Mouse (Mus musculus): ENCODE data around the gene Scd4. TPM values are rescaled to one million over a fixed set of nuclear protein-coding genes. Genes with fewer than 3 reads are reported as not detected.
"Not testable (repeated sequence)": the region's sequence is repeated elsewhere in the genome, so short reads cannot be mapped to it uniquely, and the experiment has no call there.

Scd4 gene
- polyA plus RNA-seq, 1 experiment from 2014 or later = 0.11 TPM

DNA sequence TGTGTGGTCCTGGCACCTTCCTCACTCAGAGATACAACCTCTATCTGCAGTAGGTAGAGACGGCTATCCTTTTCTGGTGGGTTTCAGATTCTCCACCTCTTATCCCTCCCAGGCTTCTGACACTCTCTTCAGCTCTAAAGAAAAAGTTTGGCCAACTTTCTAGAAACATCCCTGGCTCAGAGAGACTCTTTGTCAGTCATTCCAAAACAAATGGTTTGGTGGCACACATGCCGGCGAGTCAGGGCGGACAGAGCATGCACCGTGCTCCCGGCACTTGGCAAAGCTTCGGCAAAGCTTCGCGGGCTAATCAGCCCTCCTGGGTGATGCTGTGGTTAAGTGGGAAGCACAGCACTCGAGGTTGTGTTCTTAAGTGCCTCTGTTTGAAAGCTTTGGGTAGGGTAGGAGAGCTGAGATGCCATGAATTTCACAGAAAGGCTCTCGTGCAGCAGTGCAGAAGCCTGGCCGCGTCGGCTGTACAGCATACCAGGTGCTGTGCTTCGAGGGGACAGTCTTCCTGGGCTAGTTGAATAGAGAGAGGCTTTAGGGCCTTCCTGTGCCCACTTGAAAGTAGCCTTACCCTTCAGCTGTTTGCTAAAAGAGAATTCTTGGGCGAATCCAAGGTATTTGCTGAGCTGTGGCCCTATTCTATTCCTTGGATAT lies 27.9 kb upstream of the Scd4 start:
- 89% methylated on average over 16 of the region's 16 CpGs for WGBS
- Histone ChIP-seq H3K9me3 (ENCODE audit: control insufficient read depth, low read length) (no peaks in the 10 kb centered on the region), H3K9ac (ENCODE audit: low read depth, low read length) (no peak overlapping the region), H3K4me1 (ENCODE audit: control insufficient read depth, insufficient read depth, low read length) (peaks cover 20% of the 10 kb centered on the region), H3K36me3 (ENCODE audit: control insufficient read depth, insufficient read depth, low read length) (peaks cover 85% of the 10 kb centered on the region), H3K4me2 (replicated peaks; ENCODE audit: low read depth, low read length) (no peak overlapping the region), H3K27ac (ENCODE audit: low read depth, low read length) (no peak overlapping the region), H3K4me3 (ENCODE audit: low read length) (no peak overlapping the region), H3K27me3 (ENCODE audit: control insufficient read depth, insufficient read depth, low read length) (no peaks in the 10 kb centered on the region)
- no peak for ATAC-seq (ENCODE audit: low FRiP score, low TSS enrichment)

DNA sequence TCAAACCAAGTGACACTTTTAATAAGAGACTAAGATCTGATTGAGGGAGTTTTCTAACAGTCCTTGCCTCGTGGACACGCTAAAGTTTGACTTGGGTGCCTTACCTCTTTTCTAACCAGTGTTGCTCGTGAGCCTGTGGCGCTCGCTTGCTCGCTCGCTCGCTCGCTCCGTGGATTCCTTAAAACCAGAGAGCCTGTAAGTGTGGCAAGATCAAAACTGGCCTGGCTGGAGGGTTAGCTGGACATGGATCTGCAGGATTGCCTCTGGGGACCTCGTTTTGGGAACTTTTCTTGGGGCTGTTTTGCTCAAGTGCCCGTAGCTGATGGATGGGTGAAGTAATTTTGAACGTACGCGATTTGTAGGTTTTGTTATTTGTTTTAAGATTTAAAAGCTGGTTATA lies 27.2 kb upstream of the Scd4 start:
- Histone ChIP-seq H3K9me3 (ENCODE audit: control insufficient read depth, low read length) (no peaks in the 10 kb centered on the region), H3K27ac (ENCODE audit: low read depth, low read length) (no peak overlapping the region), H3K9ac (ENCODE audit: low read depth, low read length) (no peak overlapping the region), H3K4me2 (replicated peaks; ENCODE audit: low read depth, low read length) (no peak overlapping the region), H3K27me3 (ENCODE audit: control insufficient read depth, insufficient read depth, low read length) (no peaks in the 10 kb centered on the region), H3K4me3 (ENCODE audit: low read length) (no peak overlapping the region), H3K4me1 (ENCODE audit: control insufficient read depth, insufficient read depth, low read length) (peaks cover 16% of the 10 kb centered on the region), H3K36me3 (ENCODE audit: control insufficient read depth, insufficient read depth, low read length) (peaks cover 77% of the 10 kb centered on the region)
- ATAC-seq (ENCODE audit: low FRiP score, low TSS enrichment) = no peak
- 93% methylated on average over 15 of the region's 15 CpGs for WGBS

DNA sequence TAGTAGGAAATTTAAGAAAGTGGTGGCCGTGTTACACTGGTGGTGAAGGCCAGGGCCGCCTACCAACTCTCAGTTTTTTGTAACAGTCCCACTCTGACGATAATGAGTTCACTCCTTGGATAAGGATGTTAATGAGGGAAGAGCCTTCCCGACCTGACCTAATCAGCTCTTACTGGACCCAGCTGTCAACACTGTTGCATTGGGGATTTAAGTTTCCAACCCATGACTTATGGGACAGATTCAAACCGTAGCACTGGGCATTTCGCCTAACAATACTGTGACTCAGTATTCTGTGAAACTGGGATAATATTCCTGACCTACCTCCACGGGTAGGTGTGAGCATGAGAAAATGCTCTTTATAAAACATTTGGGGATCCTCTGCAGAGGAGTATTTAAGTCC lies 26.7 kb upstream of the Scd4 start:
- Histone ChIP-seq H3K4me1 (ENCODE audit: control insufficient read depth, insufficient read depth, low read length) (peaks cover 16% of the 10 kb centered on the region), H3K4me2 (replicated peaks; ENCODE audit: low read depth, low read length) (no peak overlapping the region), H3K27me3 (ENCODE audit: control insufficient read depth, insufficient read depth, low read length) (no peaks in the 10 kb centered on the region), H3K9ac (ENCODE audit: low read depth, low read length) (no peak overlapping the region), H3K9me3 (ENCODE audit: control insufficient read depth, low read length) (no peaks in the 10 kb centered on the region), H3K4me3 (ENCODE audit: low read length) (no peak overlapping the region), H3K36me3 (ENCODE audit: control insufficient read depth, insufficient read depth, low read length) (peaks cover 73% of the 10 kb centered on the region), H3K27ac (ENCODE audit: low read depth, low read length) (no peak overlapping the region)
- ATAC-seq (ENCODE audit: low FRiP score, low TSS enrichment) = no peak
- 78% methylated on average over 7 of the region's 7 CpGs for WGBS

DNA sequence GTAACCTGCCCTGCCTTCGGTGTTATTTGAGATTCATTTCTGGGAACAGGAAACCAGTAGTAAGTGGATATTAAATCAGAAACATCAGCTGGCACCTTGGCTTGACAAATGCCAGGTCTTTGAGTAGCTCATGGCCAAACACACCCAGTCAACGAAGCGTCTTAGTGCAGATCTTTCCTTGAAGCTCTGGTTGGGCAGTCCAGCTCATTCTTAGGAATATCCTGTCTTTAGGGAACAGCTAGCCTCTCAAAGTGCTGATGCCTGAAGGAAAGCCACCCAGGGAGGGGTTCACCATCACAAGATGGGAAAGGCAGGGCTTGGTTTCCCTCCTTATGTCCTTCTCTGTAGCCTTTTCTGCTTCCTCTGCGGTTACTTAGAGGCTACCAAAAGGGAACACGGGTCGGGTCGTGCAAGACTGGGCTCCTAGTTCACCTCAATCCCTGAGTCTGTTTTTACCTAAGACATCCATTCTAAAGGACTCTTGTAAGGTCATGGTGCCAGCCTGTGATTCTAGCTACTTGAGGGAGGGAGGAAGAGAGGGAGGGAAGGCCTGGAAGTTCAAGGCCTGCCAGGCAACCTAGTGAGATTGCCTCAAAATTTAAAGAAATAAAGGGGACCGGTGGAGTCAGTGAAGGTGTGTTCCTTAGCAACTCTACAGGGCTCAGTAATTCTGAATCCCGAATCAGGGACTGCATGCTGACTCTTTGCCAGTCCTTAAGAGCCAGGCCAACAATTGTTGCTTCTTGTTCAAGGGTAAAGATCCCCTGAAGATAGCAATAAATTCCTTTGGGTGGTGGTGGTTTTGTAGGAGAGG lies 25.6 kb upstream of the Scd4 start:
- Histone ChIP-seq H3K9ac (ENCODE audit: low read depth, low read length) (no peak overlapping the region), H3K4me3 (ENCODE audit: low read length) (no peak overlapping the region), H3K27me3 (ENCODE audit: control insufficient read depth, insufficient read depth, low read length) (no peaks in the 10 kb centered on the region), H3K9me3 (ENCODE audit: control insufficient read depth, low read length) (no peaks in the 10 kb centered on the region), H3K4me2 (replicated peaks; ENCODE audit: low read depth, low read length) (no peak overlapping the region), H3K4me1 (ENCODE audit: control insufficient read depth, insufficient read depth, low read length) (peaks cover 27% of the 10 kb centered on the region), H3K36me3 (ENCODE audit: control insufficient read depth, insufficient read depth, low read length) (peaks cover 61% of the 10 kb centered on the region), H3K27ac (ENCODE audit: low read depth, low read length) (no peak overlapping the region)
- WGBS = 84% methylated on average over 9 of the region's 9 CpGs
- no peak for ATAC-seq (ENCODE audit: low FRiP score, low TSS enrichment)

DNA sequence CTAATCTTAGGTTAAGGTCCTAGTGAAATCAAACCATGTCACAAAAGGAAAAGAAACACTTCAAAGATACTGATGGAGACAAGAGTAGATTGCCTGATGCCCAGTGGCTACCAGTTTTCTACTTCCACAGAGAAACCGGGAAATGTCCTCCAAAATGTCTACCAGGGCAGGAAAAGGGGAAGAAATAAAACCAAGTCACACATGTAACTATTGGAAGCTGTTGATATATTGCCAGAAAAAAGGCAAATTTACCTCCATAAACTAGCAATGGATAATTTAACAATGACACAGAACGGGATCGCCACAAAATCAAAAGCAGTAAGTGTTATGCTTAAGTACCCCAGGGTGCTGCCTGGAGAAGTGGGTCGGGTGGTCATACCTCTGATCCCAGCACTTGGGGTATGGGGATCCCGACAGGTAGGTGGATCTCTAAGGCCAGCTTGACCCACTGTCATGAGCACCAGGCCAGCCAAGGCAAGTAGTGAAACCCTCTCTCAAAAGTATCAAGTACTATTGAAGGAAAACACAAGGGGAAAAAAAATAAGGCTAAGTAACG lies 24.9 kb upstream of the Scd4 start:
- Histone ChIP-seq H3K9ac (ENCODE audit: low read depth, low read length) (no peak overlapping the region), H3K4me3 (ENCODE audit: low read length) (no peak overlapping the region), H3K27me3 (ENCODE audit: control insufficient read depth, insufficient read depth, low read length) (no peaks in the 10 kb centered on the region), H3K36me3 (ENCODE audit: control insufficient read depth, insufficient read depth, low read length) (peaks cover 54% of the 10 kb centered on the region), H3K9me3 (ENCODE audit: control insufficient read depth, low read length) (no peaks in the 10 kb centered on the region), H3K4me1 (ENCODE audit: control insufficient read depth, insufficient read depth, low read length) (peaks cover 21% of the 10 kb centered on the region), H3K4me2 (replicated peaks; ENCODE audit: low read depth, low read length) (no peak overlapping the region), H3K27ac (ENCODE audit: low read depth, low read length) (no peak overlapping the region)
- 82% methylated on average over 6 of the region's 6 CpGs for WGBS
- ATAC-seq (ENCODE audit: low FRiP score, low TSS enrichment) = no peak

DNA sequence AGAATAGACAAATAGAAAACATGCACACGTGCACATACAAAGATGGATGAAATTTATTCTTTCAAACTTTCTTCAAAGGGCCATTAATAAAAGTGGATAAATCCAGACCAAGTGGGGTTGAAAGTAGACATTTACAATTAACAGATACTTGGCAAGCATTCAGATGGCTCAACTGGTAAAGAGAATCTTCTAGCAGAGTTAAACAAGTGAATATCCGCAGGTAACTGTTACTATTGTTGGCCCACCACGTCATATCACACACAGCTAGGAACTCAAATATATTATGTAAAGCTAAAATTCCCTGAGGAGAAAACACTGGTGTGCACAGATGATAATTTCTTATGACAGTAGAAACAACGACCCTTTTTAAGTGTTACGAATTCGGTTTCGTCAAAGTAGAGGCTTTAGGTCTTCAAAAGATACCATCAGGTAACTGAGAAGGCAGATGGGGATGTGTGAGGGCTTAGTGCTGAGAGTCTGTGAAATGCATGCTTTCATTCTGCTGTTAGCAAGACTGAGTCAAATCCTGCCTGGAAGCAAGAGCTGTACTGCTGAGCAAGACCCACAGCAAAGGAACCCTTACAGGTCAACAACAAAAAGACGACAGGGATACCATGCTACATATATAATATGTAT lies 24.2 kb upstream of the Scd4 start:
- H3K9ac ChIP-seq (ENCODE audit: low read depth, low read length) = no peak overlapping the region
- WGBS = 87% methylated on average over 8 of the region's 8 CpGs
- no peaks in the 10 kb centered on the region for H3K27me3 ChIP-seq (ENCODE audit: control insufficient read depth, insufficient read depth, low read length)
- H3K36me3 ChIP-seq (ENCODE audit: control insufficient read depth, insufficient read depth, low read length) = peaks cover 47% of the 10 kb centered on the region
- ATAC-seq (ENCODE audit: low FRiP score, low TSS enrichment) = no peak
- no peaks in the 10 kb centered on the region for H3K9me3 ChIP-seq (ENCODE audit: control insufficient read depth, low read length)
- H3K4me1 ChIP-seq (ENCODE audit: control insufficient read depth, insufficient read depth, low read length) = peaks cover 20% of the 10 kb centered on the region
- H3K27ac ChIP-seq (ENCODE audit: low read depth, low read length) = no peak overlapping the region
- H3K4me3 ChIP-seq (ENCODE audit: low read length) = no peak overlapping the region
- H3K4me2 ChIP-seq (replicated peaks; ENCODE audit: low read depth, low read length) = no peak overlapping the region

DNA sequence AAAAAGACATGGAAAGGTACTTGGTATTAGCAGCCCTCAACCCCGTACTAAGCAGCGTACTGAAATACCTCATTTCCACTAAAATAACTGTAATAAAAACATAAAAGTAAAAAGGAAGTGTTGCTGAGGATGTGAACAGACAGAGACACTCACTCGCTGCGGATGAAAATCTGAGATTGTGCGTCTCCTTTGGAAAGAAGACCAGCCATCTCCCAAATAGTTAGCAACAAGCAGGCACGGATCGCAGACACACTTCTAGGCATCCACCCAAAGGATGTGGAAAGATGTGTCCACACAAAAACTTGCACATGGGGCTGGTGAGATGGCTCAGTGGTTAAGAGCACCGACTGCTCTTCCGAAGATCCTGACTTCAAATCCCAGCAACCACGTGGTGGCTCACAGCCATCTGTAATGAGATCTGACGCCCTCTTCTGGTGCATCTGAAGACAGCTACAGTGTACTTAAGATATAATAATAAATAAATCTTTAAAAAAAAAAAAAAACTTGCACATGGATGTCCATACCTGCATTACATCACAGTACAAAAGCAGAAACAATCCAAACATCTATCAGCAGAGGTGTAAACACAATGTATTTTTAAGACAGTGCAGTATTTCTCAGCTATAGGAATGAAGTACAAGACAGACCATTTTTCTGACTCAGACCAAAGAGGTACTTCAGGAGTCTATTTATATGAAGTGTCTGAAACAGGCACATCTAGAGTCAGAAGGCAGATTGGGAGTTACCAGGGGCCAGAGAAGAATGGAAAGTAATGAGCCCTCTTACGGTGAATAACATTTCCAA lies 23.3 kb upstream of the Scd4 start:
- H3K4me1 ChIP-seq (ENCODE audit: control insufficient read depth, insufficient read depth, low read length) = peaks cover 25% of the 10 kb centered on the region
- H3K36me3 ChIP-seq (ENCODE audit: control insufficient read depth, insufficient read depth, low read length) = peaks cover 39% of the 10 kb centered on the region
- no peak overlapping the region for H3K9ac ChIP-seq (ENCODE audit: low read depth, low read length)
- H3K27me3 ChIP-seq (ENCODE audit: control insufficient read depth, insufficient read depth, low read length) = no peaks in the 10 kb centered on the region
- H3K27ac ChIP-seq (ENCODE audit: low read depth, low read length) = no peak overlapping the region
- no peak overlapping the region for H3K4me3 ChIP-seq (ENCODE audit: low read length)
- 85% methylated on average over 12 of the region's 12 CpGs for WGBS
- no peaks in the 10 kb centered on the region for H3K9me3 ChIP-seq (ENCODE audit: control insufficient read depth, low read length)
- no peak overlapping the region for H3K4me2 ChIP-seq (replicated peaks; ENCODE audit: low read depth, low read length)
- ATAC-seq (ENCODE audit: low FRiP score, low TSS enrichment) = no peak

DNA sequence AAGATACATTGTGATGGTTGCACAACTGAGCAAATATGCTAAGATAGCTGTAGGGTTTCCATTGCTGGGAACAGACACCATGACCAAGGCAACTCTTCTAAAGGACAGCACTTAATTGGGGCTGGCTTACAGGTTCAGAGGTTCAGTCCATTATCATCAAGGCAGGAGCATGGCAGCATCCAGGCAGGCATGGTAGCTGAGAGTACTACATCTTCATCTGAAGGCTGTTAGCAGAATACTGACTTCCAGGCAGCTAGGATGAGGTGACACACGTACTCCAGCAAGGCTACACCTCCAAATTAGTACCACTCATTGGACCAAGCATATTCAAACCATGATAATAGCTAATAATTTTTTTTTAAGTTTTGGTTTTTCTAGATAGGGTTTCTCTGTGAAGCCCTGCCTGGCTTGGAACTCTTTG lies 22.7 kb upstream of the Scd4 start:
- not testable (repeated sequence) for H3K4me3 ChIP-seq (ENCODE audit: low read length); H3K9me3 ChIP-seq (ENCODE audit: control insufficient read depth, low read length); ATAC-seq (ENCODE audit: low FRiP score, low TSS enrichment); H3K4me2 ChIP-seq (replicated peaks; ENCODE audit: low read depth, low read length); H3K9ac ChIP-seq (ENCODE audit: low read depth, low read length); H3K27me3 ChIP-seq (ENCODE audit: control insufficient read depth, insufficient read depth, low read length); H3K27ac ChIP-seq (ENCODE audit: low read depth, low read length)
- H3K36me3 ChIP-seq (ENCODE audit: control insufficient read depth, insufficient read depth, low read length) = peaks cover 33% of the 10 kb centered on the region
- WGBS = 76% methylated on average over 1 of the region's 1 CpGs
- H3K4me1 ChIP-seq (ENCODE audit: control insufficient read depth, insufficient read depth, low read length) = peaks cover 27% of the 10 kb centered on the region

All from kidney, embryonic 14.5 days (tissue).